Mouse (Mus musculus): ENCODE results near the gene Fbxw2.

DNA sequence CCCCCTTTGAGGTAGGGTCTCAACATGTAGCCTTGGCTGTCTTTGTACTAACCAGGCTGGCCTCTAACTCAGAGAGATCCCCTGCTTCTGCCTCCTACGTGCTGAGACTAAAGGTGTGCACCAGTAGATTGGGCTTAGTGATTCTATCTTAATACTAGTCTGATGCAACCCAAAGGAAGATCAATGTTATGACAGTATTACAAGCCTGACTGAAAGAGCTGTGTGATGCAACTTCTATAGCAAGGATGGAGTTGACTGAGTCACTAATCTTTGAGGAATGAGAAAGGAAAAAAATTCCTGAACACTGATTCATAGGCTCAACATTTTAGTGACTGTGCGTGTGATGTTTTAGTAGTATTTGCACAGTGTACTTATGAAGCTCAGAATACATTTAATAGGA is 56.1 kb downstream of the Fbxw2 start:
- TF ChIP-seq CTCF (IDR thresholded peaks at IDR 0.05; ENCODE audit: control insufficient read depth, insufficient read depth, insufficient replicate concordance, low read depth, low read length) (no peak), POLR2A (IDR thresholded peaks at IDR 0.05; ENCODE audit: control insufficient read depth, low read depth, low read length) (no peak)
